Mouse (Mus musculus) kidney, postnatal 14 days (tissue): Measurements from ENCODE around the gene Morc3.
"Not testable (repeated sequence)": the region's sequence is repeated elsewhere in the genome, so short reads cannot be mapped to it uniquely, and the experiment has no call there.

Source experiments
- DNase-seq: peaks from one replicate; pipeline ENCODE4 v3.0.0; 2022; ENCODE audit warnings: mixed read lengths

The Morc3 gene

DNA sequence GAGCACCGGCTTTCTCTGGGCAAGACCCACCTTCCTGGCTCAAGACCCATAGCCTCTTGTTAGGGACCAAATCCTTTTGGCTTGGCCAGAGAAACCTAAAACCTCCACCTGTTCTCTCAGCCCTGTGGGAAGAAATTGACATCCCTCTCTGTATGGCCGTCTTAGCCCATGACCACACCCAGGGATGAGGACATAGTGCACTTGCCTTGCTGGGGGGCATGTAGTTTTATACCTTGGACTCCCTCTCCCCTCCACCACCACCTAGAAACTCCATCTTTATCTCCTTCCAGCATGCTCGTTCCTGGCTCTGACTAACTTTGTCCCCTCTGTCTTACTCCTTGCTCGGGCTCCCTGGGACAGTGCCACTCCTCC is 12.6 kb upstream of the Morc3 start:
- DNase-seq = no peak

DNA sequence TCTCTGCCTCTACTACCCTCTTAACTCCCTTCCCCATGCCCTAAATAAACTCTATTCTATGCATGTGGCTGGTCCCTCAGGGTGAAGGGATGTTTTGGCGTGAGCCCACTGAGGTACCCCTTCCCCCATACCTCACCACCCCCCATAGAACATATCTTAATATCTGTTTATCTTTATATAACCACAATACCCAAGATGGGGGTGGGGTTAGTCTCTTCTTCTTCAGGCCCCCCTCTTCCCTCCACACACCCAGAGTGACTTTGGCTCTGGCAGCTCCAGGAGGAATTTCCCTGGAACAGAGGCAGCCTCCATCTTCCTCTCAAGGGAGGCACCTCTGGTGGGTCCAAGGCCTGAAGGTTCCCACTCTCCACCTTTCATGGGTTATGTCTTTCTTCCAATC is 11.9 kb upstream of the Morc3 start:
- DNase-seq = no peak

DNA sequence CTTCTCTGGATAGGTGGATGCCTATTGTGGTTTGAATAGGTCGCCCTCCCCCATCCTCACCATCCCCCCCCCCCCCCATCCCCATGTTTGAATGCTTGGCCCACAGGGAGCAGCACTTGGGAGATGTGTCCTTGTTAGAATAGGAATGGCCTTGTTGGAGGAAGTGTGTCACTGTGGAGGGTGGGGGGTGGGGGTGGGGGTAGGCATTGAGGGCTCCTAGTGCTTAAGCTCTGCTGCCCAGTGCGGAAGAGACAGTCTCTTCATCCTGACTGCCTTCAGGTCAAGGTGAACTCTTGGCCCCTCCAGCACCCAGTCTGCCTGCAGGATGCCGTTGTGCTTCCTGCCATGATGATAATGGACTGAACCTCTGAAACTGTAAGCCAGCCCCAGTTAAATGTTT is 10.2 kb upstream of the Morc3 start:
- no peak for DNase-seq

DNA sequence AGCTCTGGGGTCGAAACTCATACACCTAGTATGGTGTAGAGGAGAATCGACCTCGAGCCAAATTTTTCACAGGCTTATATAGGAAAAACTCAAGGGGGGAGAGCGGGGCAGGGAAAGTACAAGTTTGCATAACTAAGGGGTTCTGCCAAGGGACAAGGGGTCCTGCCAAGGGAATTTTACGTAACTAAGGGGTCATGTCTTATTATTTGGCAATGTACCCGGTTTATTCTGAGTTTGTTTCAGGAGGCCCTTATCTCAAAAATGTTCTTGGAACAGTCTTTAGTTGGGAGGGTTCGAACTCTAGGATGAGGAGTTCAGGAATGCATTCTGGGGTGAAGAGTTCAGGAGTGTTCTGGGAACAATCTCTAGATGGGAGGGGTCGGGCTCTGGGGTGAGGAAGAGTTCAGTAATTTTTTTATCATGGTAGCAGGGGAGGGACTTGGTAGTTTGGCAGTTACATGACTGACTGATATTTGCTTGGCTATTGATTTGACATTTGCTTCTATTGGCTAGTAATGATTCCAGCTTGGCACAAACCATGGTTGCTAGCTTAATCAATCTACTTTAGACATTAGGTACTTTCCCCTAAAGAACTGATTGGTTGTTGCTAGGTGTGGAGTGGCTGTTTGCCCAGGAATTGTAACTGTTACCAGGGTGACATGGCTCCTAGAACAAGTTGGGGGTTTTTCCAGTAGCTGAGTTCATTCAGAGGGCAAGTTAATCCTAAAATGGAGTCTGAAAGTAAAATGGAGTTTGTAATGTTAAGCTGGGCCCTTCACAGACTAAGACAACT is 9.3 kb upstream of the Morc3 start:
- DNase-seq = not testable (repeated sequence)

DNA sequence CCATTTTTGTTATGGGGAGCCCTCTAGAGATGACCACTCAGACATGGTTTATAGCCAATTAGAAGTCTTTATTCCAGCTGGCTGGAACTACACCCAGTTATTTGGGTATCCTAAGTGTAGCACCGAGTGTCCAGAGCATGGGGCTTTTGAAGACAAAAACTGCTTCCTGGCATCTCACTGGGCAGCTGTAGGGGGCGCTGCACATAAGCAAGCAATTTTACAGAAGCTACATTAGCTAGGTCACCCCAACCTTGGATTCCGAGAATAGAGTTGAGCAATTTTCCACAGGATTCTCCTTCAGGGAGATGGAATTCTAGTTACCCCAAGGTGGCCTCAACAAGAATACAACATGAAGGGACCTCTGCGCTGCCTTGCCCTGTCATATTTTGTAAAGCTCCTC is 7.1 kb upstream of the Morc3 start:
- DNase-seq = no peak

DNA sequence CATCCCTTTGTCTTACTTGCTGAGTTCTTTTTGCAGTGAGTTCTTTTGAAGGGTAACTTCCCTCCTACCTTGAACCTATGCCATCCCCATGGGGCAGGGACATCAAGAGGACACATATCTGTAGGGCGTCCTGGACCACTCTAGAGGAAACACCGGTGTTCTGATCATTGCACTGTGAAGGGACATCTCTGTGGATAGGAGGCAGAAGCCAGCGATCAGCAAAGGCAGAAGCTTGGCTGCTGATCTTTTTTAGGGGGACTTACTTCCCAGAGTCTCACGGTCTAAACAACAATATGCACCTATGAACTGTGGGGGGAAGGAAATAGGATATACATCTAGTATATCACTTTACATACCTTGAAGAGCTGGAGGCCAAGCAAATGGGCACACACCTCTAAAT is 6.5 kb upstream of the Morc3 start:
- DNase-seq = no peak

DNA sequence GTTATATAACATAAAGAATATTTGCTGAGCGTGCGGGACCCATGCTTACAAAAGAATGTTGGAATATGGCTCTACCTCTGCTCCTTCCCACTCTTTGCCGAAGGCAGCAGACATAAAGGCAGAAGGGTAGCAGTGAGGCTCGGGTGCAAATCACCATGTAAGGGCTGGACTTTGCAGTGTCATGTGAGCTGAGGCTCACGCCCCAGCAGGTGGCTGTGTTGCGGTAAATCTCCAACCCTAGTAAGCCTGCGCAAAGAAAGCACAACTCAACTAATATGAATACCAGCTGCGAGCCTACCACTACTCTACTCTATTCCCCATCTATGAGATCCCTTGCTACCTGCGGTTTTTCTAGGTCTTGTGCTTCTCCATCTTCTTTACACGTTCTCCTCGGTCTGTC is 5.9 kb upstream of the Morc3 start:
- no peak for DNase-seq

DNA sequence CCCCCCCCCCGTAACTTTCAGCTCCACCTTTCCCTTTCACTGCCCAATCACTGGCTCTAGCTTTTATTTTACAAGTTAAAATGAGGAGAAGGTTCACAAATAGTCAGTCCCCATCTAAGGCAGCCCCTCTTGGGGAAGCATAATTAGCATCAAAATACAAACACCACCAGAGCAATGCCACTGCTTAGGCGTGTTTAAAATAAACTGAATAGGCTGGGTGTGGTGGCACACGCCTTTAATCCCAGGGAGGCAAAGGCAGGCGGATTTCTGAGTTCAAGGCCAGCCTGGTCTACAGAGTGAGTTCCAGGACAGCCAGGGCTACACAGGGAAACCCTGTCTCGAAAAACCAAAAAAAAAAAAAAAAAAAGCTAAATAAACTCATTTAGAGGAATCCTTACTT is 5.4 kb upstream of the Morc3 start:
- not testable (repeated sequence) for DNase-seq

DNA sequence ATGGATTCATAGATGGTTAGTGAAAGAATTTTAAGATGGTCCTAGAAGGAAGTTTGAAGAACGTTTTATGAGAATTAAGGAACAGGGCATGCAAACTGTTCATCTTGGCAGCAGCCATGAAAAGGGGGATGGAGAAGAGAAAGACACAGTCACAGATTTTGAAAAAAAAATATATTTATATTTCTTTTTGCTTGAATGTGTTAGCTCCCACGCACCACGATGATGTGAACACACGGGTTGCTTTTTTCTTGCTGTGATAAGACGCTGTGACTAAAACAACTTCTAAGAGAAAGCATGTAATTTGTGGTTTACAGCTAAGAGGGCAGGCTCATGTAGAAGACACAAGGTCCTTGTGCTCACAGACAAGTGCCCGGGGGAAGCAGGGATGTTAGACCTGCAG is 5.0 kb upstream of the Morc3 start:
- no peak for DNase-seq

DNA sequence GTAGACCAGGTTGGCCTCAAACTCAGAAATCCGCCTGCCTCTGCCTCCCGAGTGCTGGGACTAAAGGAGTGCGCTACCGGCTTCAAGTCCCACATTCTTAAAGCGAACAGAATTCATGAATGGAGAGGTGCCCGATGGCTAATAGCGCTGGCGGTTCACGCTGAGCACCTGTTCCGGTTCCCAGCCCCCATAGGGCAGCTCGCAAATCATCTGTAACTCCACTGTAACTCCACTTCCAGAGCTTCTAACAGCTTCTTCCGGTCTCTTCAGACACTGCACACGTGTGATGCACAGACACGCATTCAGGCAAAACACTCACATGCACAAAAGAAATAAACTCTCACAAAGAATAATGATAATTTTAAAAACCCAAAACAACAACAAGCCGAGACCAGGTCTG is 2.4 kb upstream of the Morc3 start:
- no peak for DNase-seq

DNA sequence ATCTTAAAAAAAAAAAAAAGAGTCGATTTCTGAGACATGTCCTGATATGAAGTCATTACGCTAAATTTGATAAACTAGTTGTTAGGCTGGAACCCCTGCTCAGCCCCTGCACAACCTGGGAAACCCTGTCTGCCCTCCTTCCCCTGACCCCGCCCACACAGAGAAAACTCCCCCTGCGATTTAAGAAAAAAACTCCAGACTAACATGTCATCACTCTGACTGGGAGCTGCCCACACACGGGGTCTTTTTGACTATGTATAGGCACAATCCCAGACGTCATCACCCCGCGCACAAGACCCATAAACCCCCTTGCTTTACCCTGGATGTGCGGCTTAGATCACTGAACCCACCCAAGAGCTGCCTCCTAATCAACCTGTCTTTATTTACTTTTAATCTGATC is 1.9 kb upstream of the Morc3 start:
- DNase-seq = no peak

DNA sequence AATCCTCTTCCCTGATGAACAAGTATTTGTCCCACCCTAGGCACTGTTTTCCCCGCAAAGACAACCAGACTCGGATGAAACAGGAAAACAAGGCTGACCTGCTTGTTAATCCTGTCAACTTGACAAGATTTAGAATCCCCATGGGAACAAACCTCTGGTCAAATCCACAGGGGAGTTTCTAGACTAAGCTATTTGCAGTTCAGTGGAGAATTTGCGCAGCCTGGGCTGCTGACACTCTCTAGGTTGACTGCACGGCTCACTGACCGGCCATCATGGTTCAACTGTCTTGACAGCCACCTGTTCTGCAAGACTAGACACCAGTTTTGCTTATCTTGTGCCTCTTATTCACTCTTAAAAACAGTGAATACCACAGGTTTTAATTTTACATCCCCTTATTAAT is 1.0 kb upstream of the Morc3 start:
- DNase-seq = peak; percentile 54

DNA sequence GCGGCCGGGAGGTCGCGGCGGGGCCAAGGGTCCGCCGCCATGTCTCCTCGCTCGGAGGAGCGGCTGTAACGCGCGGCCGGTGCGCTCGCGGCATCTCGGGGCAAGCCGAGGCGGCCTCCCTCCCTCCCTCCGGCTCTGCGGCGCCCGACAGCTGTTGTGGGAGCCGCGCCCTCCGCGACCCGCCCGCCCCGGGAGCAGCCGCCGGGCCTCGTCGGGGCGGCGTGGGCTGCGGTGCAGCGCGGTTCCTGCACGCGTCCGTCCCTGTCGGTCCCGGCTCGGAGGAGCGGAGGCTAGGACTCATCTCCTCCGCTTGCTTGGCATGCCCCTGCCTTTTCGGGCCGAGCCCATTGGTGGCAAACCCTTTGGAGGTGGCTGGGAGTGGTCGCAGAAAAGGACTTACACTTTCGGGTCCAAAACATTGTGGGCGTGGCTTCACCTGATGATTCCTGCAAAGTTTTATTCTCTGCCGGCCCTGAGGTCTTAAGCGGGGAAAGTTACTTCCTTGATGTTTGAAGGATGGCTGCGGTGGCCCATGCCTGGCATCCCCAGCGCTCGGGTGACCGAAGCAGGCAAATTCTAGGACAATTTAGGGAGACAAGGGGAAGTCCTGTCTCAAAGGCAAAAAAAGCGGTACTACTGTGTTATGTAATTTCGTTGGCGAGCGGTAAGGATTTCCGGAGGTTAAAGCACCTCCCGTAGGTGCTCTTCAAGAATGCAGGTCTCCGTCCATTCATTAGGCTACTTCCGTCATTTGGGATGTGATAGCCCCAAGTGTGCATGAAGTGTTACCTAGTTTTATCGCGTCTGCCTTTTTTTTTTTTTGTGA is 743 bp downstream of the Morc3 start:
- DNase-seq = peak; percentile 71

DNA sequence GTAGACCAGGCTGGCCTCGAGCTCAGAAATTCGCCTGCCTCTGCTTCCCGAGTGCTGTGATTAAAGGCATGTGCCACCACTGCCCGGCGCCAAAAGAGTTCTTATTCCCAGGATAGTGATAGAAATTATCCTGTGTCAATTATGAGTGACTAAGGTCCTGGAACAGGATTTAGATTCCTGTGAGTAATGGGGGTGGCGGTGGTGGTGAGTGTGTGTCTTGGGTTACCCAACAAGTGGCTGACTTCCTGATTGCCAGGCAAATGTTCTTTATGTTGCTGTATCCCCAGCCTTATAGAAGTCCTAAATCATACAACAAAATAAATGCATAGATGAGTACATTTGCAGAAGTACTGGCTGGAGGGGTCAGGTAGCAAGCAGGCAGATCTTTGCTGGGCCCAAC is 1.6 kb downstream of the Morc3 start:
- no peak for DNase-seq

DNA sequence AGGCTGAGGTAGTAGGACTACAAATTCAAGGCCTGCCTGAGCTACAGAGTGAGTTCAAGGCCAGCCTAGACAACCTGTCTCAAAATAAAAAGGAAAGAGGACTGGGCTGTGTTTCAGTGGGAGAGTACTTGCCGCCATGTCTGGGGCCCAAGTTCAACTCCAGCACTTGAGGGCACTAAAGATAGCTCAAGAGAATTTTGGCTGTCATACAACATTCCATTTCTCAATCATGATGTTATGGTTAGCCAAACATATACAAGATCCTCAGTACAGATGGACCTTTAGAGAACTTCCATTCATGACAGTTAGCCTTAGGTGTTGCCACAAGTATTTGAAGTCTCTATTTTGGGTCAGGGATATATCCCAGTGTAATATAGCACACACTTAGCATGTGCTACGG is 2.2 kb downstream of the Morc3 start:
- no peak for DNase-seq

DNA sequence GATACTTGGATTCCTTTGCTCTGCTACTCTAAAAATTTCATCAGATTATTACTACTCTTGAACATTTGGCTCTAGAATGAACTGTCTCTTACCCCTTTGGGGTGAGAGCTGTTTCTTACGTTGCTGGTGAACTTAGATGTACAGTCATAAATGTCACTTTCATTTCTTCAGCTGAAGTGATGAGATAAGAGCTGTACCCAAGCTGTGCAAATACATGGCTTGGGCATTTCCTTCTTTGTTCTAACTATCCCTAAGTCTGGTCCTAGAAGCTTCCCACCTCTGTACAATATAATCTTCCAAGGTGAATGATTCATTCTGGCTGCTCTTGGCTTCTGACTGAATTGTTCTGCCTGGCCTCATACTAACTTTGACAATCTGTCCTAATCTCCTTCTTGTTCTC is 7.1 kb downstream of the Morc3 start:
- no peak for DNase-seq

DNA sequence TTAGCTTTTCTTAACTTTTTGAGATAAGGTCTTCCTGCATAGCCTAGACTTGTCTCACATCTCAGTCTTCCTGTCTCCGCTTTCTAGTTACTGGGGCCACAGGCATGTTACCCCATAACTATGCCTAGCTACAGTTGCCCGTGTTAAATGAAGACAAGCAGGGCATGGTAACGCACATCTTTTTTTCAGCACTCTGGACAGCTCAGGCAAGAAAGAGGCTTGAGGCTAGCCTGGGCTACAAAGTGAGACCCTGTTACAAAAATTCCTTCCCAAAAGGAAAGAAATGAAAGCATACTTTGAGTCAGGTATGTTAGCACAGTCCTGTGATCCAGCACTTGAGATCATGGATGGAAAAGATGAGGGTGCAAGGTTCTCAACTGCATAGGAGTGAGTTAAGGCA is 18.6 kb downstream of the Morc3 start:
- DNase-seq = no peak

DNA sequence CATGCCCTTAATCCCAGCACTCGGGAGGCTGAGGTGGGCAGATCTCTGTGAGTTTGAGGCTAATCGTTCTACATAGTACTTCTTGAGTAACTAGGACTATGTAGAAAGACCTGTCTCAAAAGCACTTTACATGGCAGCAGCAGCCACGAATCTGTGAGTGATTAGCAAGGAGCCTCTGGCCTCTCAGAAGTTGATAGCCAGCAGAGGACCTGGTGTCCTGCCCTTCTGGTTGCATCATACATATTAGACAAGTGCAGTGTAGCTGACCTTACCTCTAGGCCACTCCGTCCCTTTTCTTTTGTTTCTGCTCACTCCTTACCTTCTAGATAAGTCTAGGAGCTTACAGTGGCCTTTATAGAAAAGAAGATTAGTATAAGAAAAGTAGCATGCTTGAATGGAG is 28.0 kb downstream of the Morc3 start:
- DNase-seq = no peak

DNA sequence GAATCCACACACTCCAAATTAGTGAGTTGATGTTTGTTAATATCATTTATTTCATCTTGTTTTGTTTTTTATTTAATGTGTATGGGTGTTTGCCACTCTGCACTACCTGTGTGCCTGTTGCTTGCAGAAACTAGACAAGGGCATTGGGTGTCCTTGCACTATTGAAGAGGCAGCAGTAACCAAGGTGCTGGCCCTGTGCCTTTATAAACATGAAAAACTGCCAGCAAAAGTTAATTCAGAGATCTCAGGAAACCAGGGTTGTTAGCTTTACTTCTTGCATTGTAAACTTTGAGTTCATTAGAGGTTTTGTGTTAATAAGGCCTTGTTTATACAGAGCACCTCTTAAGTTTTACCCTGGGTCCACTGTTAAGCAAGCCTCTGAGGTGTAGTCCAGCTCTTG is 28.8 kb downstream of the Morc3 start:
- DNase-seq = peak; percentile 66

DNA sequence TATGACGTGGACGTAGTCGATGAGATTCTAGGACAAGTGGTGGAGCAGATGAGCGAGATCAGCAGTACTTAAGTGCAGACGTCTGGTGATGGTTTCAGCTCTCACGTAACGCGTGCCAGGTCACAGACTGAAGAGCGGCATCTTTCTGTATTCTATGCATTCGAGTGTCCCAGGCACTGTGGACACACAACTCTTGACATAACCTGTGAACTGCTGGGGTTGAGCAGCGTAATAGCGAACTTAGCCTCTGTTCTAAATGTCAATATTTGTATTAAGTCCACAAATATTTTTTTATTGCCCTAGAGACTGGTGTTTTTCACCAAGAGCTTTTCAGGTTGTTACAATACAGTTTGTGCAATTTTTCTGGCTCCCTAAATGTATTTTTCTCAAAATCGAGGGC is 42.9 kb downstream of the Morc3 start:
- no peak for DNase-seq

DNA sequence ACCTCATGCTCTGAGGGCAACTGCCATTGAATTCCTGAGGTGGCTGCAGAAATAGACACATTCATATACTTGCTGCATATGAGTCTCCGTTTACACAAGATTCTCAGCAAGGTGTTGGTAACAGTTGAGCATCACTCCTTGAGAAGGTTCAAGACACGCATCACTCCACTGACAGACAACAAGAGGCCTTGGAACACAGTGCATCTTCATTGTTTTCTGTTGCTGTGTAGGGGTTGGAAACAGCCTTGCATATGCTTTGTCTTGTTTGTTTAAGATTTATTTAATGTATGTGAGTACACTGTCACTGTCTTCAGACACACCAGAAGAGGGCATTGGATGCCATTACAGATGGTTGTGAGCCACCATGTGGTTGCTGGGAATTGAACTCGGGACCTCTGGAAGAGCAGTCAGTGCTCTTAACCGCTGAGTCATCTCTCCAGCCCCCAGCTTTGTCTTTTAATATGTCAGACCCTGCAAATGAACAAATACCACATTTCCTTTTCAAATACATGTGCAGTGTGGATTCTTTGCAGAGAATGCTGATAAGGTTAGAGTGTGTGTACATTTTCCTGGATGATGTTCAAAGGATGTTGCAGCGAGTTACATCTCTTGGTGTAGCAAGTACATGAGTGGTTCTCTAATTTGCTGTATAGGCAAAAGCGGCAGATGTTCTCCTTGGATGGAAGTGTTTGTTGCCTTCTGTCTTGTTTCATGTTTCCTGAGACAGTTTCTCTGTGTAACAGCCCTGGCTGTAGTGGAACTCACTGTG is 45.9 kb downstream of the Morc3 start:
- DNase-seq = no peak

DNA sequence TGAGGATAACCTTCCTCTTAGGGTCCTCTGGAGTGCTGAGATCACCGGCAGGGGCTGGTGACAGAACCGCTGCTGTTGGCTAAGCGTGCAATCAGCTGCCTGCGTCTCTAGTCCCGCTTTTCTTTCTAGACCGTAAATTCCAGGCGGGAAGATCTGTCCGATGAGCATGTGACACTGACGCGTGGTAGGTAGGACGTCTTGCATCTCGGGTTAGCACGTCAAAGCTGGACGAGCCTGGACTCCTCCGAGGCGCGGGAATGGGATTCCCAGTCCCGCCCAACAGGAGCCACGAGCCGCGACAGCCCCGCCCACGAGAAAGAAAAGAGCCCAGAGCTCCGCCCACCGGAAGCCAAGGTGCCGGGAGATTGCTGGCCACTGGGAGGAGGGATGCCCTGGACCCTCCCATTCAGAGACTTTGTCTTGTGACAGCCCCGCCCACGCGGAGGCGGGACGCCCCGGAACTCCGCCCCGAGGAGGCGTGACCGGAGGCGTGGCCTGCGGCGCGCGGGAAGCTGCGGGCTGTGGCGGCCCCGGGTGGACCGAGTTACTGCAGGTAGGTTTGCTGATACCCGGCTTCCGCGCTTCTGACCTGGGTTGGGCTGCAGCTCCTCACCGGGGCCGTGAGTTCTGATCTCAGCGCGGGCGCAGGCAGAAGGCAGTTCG is 51.6 kb downstream of the Morc3 start, which contains the start of gene Chaf1b:
Chaf1b (plus strand) TSS at position 479 of the 663 bp plus-strand sequence.
- peak; percentile 98 for DNase-seq

DNA sequence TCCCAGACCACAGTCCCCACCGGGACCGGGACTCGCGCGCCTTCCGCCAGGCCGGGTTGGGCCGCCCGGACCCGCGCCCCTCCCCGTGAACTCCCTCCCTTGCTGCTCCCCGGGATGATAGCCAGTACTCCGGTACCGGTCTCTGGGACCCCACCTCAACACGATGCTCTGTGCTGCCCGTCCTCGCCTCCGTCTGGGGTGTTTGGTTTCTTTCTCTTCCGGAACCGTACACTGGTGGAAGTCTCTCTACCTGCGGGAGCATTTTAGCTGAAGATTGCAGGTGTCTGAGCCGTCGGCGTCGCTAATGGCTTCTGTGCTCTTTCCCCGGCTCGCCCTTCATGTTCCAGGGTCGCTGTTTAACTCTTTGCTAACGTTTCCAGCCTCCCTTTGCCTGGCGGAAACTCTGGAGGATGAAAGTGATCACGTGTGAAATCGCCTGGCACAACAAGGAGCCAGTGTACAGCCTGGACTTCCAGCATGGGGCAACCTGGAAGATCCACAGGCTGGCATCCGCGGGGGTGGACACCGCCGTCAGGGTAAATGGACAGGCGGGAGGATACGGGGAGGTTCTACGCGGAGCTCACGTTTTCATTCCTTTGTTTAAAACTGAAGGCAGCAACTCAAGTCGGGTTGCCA is 52.3 kb downstream of the Morc3 start:
- DNase-seq = peak; percentile 40
